Mouse (Mus musculus) megakaryocyte, embryonic 14.5 days (primary cell): ENCODE measurements around the gene Fam43b.

Experiments
- FLI1 ChIP-seq: IDR thresholded peaks from 2 replicates; pipeline ENCODE4 v1.6.1; 2012; ENCODE audit warnings: low read length, inconsistent platforms, mixed read lengths
- GATA1 ChIP-seq: IDR thresholded peaks from 3 replicates; pipeline ENCODE4 v1.6.1; 2012; ENCODE audit warnings: mixed read lengths, low read length, inconsistent platforms, borderline replicate concordance

DNA sequence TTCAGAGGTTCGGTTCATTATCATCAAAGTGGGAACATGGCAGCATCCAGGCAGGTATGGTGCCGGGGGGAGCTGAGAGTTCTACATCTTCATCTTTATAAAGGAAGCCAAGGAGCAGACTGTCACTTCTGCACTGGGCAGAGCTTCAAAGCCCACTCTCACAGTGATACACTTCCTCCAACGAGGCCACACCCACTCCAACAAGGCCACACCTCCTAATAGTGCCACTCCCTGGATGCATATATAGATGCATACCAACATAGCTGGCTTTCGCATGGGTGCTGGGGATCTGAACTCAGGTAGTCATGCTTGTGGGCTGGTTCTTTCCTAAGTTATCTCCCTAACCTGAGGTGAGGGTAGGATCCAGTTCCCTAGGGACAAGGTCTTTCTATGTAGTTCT lies 21.6 kb upstream of the Fam43b start:
- no peak for TF ChIP-seq GATA1
- TF ChIP-seq FLI1: no peak
